Mouse (Mus musculus): Measurements from ENCODE around the gene Ankrd54. TPM values are rescaled to one million over a fixed set of nuclear protein-coding genes. Genes with fewer than 3 reads are reported as not detected.

Gene Ankrd54
- polyA plus RNA-seq, 2 experiments: 37.7 to 39.9 TPM

DNA sequence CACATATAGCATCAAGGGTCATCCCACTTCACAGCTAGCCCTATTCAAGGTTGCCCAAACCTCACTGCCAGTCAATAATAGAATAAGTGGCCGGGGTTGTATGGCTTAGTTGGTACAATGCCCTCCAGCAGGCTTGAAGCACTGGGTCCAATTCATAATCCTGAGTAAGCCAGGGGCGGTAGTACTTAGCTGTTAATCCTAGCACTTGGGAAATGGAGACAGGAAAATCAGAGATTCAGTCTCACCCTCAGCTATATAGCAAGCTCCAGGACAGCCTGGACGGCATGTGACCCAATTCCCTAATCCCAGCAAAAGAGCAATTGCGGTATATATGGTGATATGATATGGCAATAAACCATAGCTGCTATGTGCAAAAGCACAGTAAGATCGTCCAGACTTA, 55.6 kb downstream of the Ankrd54 start:
- TF ChIP-seq CTCF (IDR thresholded peaks at IDR 0.05; ENCODE audit: low read depth): no peak
- no peak for TF ChIP-seq EP300 (IDR thresholded peaks at IDR 0.05; ENCODE audit: low read depth)
- Histone ChIP-seq H3K27me3 (ENCODE audit: control insufficient read depth, insufficient read depth, low read length) (no peaks in the 10 kb centered on the region), H3K9me3 (ENCODE audit: control insufficient read depth, low read length) (no peaks in the 10 kb centered on the region), H3K9ac (replicated peaks) (no peak overlapping the region), H3K36me3 (replicated peaks; ENCODE audit: control insufficient read depth, insufficient read depth, low read depth) (peaks cover 4% of the 10 kb centered on the region; the same call in 1 of the 2 replicates), H3K27ac (no peak overlapping the region), H3K4me1 (replicated peaks; ENCODE audit: control insufficient read depth in 2 of 2, insufficient read depth in 2 of 2, low read length in 1 of 2) (no peaks in the 10 kb centered on the region), H3K4me2 (ENCODE audit: low read depth) (no peak overlapping the region), H3K4me3 (ENCODE audit: insufficient read depth in 1 of 2, low read depth in 2 of 2, low read length in 2 of 2) (no peak overlapping the region)
- DNase-seq (ENCODE audit: low read depth in 3 of 3, low spot score in 3 of 3): no peak
- ATAC-seq (ENCODE audit: insufficient read depth): no peak
- 74% methylated on average over 5 of the region's 5 CpGs for WGBS (ENCODE audit: insufficient replicate concordance)

DNA sequence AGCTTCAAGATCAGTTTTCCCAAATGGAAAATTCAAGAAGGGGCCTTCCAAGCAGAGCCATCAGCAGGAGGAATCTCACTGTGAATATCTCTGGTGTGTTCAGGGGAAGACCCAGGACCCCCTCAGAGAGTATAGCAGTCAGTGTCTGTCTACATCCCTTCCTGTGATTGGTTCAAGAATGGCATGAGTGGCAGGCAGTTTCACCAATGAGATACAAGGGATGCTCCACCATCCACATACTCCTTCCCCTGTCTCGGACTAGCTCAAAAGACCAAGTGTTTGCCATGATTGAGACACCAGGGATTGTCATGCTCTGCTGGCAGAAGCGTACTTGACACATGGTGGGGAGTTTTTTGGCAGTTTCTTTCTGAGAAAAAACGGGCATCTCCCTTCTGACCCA, 56.1 kb downstream of the Ankrd54 start:
- Histone ChIP-seq H3K9me3 (ENCODE audit: control insufficient read depth, low read length) (no peaks in the 10 kb centered on the region), H3K4me2 (ENCODE audit: low read depth) (no peak overlapping the region), H3K27ac (no peak overlapping the region), H3K4me1 (replicated peaks; ENCODE audit: control insufficient read depth in 2 of 2, insufficient read depth in 2 of 2, low read length in 1 of 2) (no peaks in the 10 kb centered on the region), H3K27me3 (ENCODE audit: control insufficient read depth, insufficient read depth, low read length) (no peaks in the 10 kb centered on the region), H3K9ac (replicated peaks) (no peak overlapping the region), H3K4me3 (ENCODE audit: insufficient read depth in 1 of 2, low read depth in 2 of 2, low read length in 2 of 2) (no peak overlapping the region), H3K36me3 (replicated peaks; ENCODE audit: control insufficient read depth, insufficient read depth, low read depth) (peaks cover 6% of the 10 kb centered on the region; the same call in 1 of the 2 replicates)
- no peak for TF ChIP-seq EP300 (IDR thresholded peaks at IDR 0.05; ENCODE audit: low read depth)
- no peak for TF ChIP-seq CTCF (IDR thresholded peaks at IDR 0.05; ENCODE audit: low read depth)
- ATAC-seq (ENCODE audit: insufficient read depth): no peak
- no peak for DNase-seq (ENCODE audit: low read depth in 3 of 3, low spot score in 3 of 3)
- WGBS (ENCODE audit: insufficient replicate concordance): 62% methylated on average over 3 of the region's 3 CpGs

DNA sequence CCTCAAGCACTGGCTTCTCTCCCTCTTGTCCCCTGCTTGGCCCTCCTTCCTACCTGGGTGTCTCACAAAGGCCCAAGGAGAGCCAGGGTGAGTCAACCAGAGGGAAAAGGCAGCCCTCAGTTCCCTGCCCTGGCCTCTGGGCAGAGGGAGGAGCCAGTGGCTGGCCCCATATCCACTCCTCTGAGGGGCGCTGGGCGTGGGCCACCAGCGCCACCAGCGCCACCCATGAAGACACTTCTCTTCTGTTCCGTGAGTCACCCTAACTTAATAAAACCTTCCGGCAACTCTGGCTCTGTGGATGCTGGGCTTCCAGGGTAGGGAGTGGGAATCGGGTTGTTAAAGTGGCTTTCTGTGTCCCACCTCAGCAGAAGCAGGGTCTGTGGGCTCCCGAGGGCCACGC, 57.1 kb downstream of the Ankrd54 start:
- TF ChIP-seq CTCF (IDR thresholded peaks at IDR 0.05; ENCODE audit: low read depth) (no peak), EP300 (IDR thresholded peaks at IDR 0.05; ENCODE audit: low read depth) (no peak)

More for the DNA sequence above, 57.1 kb downstream of the Ankrd54 start:
- 72% methylated on average over 9 of the region's 9 CpGs for WGBS (ENCODE audit: insufficient replicate concordance)
- no peaks in the 10 kb centered on the region for H3K9me3 ChIP-seq (ENCODE audit: control insufficient read depth, low read length)
- no peak overlapping the region for H3K27ac ChIP-seq
- no peak overlapping the region for H3K9ac ChIP-seq (replicated peaks)
- H3K4me3 ChIP-seq (ENCODE audit: insufficient read depth in 1 of 2, low read depth in 2 of 2, low read length in 2 of 2): no peak overlapping the region
- peaks cover 6% of the 10 kb centered on the region; the same call in 1 of the 2 replicates for H3K36me3 ChIP-seq (replicated peaks; ENCODE audit: control insufficient read depth, insufficient read depth, low read depth)
- no peaks in the 10 kb centered on the region for H3K27me3 ChIP-seq (ENCODE audit: control insufficient read depth, insufficient read depth, low read length)
- DNase-seq (ENCODE audit: low read depth in 3 of 3, low spot score in 3 of 3) (no peak), ATAC-seq (ENCODE audit: insufficient read depth) (no peak)
- no peak overlapping the region for H3K4me2 ChIP-seq (ENCODE audit: low read depth)
- no peaks in the 10 kb centered on the region for H3K4me1 ChIP-seq (replicated peaks; ENCODE audit: control insufficient read depth in 2 of 2, insufficient read depth in 2 of 2, low read length in 1 of 2)

Other genes starting within 250 kb of the Ankrd54 start
- 8.1 and 10.1 TPM in 2 replicates for gene Cdc42ep1, start 220.3 kb downstream of the Ankrd54 start, polyA plus RNA-seq (2012; rRNA removed)
- gene Cdc42ep1, start 220.3 kb downstream of the Ankrd54 start, polyA plus RNA-seq (2014; fragmentation: Nextera tagmentation; extraction: Ambion mirVana): 7.8 and 8.6 TPM in 2 replicates
- gene Lgals2, start 207.4 kb downstream of the Ankrd54 start, polyA plus RNA-seq (2012; rRNA removed): 8.7 and 9.8 TPM in 2 replicates
- 14.0 and 15.0 TPM in 2 replicates for gene Lgals2, start 207.4 kb downstream of the Ankrd54 start, polyA plus RNA-seq (2014; fragmentation: Nextera tagmentation; extraction: Ambion mirVana)
- 16.6 and 19.1 TPM in 2 replicates for gene Gga1, start 185.7 kb downstream of the Ankrd54 start, polyA plus RNA-seq (2012; rRNA removed)
- 13.6 and 15.6 TPM in 2 replicates for gene Gga1, start 185.7 kb downstream of the Ankrd54 start, polyA plus RNA-seq (2014; fragmentation: Nextera tagmentation; extraction: Ambion mirVana)
- 0.03 and 0.17 TPM in 2 replicates for gene Gm49510, start 163.2 kb downstream of the Ankrd54 start, polyA plus RNA-seq (2012; rRNA removed)
- 0.10 and 0.13 TPM in 2 replicates for gene Gm49510, start 163.2 kb downstream of the Ankrd54 start, polyA plus RNA-seq (2014; fragmentation: Nextera tagmentation; extraction: Ambion mirVana)
- 22.2 and 23.2 TPM in 2 replicates for gene Sh3bp1, start 163.1 kb downstream of the Ankrd54 start, polyA plus RNA-seq (2012; rRNA removed)
- gene Sh3bp1, start 163.1 kb downstream of the Ankrd54 start, polyA plus RNA-seq (2014; fragmentation: Nextera tagmentation; extraction: Ambion mirVana): 13.3 and 15.3 TPM in 2 replicates
- gene Pdxp, start 149.0 kb downstream of the Ankrd54 start, polyA plus RNA-seq (2012; rRNA removed): 9.3 and 9.7 TPM in 2 replicates
- 6.4 and 7.8 TPM in 2 replicates for gene Pdxp, start 149.0 kb downstream of the Ankrd54 start, polyA plus RNA-seq (2014; fragmentation: Nextera tagmentation; extraction: Ambion mirVana)
- gene Lgals1, start 136.2 kb downstream of the Ankrd54 start, polyA plus RNA-seq (2012; rRNA removed): 447 and 459 TPM in 2 replicates
- 641 and 675 TPM in 2 replicates for gene Lgals1, start 136.2 kb downstream of the Ankrd54 start, polyA plus RNA-seq (2014; fragmentation: Nextera tagmentation; extraction: Ambion mirVana)
- 7.9 and 17.5 TPM in 2 replicates for gene Nol12, start 128.0 kb downstream of the Ankrd54 start, polyA plus RNA-seq (2012; rRNA removed)
- gene Nol12, start 128.0 kb downstream of the Ankrd54 start, polyA plus RNA-seq (2014; fragmentation: Nextera tagmentation; extraction: Ambion mirVana): 31.9 and 32.7 TPM in 2 replicates
- gene Triobp, start 115.2 kb downstream of the Ankrd54 start, polyA plus RNA-seq (2012; rRNA removed): 16.1 and 17.0 TPM in 2 replicates
- 12.3 and 13.6 TPM in 2 replicates for gene Triobp, start 115.2 kb downstream of the Ankrd54 start, polyA plus RNA-seq (2014; fragmentation: Nextera tagmentation; extraction: Ambion mirVana)
- 53.1 and 65.2 TPM in 2 replicates for gene H1f0, start 34.4 kb downstream of the Ankrd54 start, polyA plus RNA-seq (2012; rRNA removed)
- gene H1f0, start 34.4 kb downstream of the Ankrd54 start, polyA plus RNA-seq (2014; fragmentation: Nextera tagmentation; extraction: Ambion mirVana): 47.8 and 52.8 TPM in 2 replicates
- 0.30 and 0.50 TPM in 2 replicates for gene Galr3, start 21.0 kb downstream of the Ankrd54 start, polyA plus RNA-seq (2012; rRNA removed)
- gene Galr3, start 21.0 kb downstream of the Ankrd54 start, polyA plus RNA-seq (2014; fragmentation: Nextera tagmentation; extraction: Ambion mirVana): not detected in 2 replicates
- gene Eif3l, start 12.3 kb upstream of the Ankrd54 start, polyA plus RNA-seq (2012; rRNA removed): 99.9 and 104 TPM in 2 replicates
- gene Eif3l, start 12.3 kb upstream of the Ankrd54 start, polyA plus RNA-seq (2014; fragmentation: Nextera tagmentation; extraction: Ambion mirVana): 130 and 132 TPM in 2 replicates
- gene Micall1, start 46.0 kb upstream of the Ankrd54 start, polyA plus RNA-seq (2012; rRNA removed): 1.6 and 1.7 TPM in 2 replicates
- 0.69 and 0.71 TPM in 2 replicates for gene Micall1, start 46.0 kb upstream of the Ankrd54 start, polyA plus RNA-seq (2014; fragmentation: Nextera tagmentation; extraction: Ambion mirVana)
- gene Polr2f, start 78.1 kb upstream of the Ankrd54 start, polyA plus RNA-seq (2012; rRNA removed): 53.9 and 112 TPM in 2 replicates
- gene Polr2f, start 78.1 kb upstream of the Ankrd54 start, polyA plus RNA-seq (2014; fragmentation: Nextera tagmentation; extraction: Ambion mirVana): 181 and 183 TPM in 2 replicates
- 0.19 and 0.46 TPM in 2 replicates for gene 1700088E04Rik, start 78.4 kb upstream of the Ankrd54 start, polyA plus RNA-seq (2012; rRNA removed)
- gene 1700088E04Rik, start 78.4 kb upstream of the Ankrd54 start, polyA plus RNA-seq (2014; fragmentation: Nextera tagmentation; extraction: Ambion mirVana): 0.52 and 0.93 TPM in 2 replicates
- 0.12 and 0.24 TPM in 2 replicates for gene Sox10, start 102.3 kb upstream of the Ankrd54 start, polyA plus RNA-seq (2012; rRNA removed)
- 0.14 TPM in 1 of 2 replicates, not detected in the other for gene Sox10, start 102.3 kb upstream of the Ankrd54 start, polyA plus RNA-seq (2014; fragmentation: Nextera tagmentation; extraction: Ambion mirVana)
- 9.1 and 12.4 TPM in 2 replicates for gene Pick1, start 166.3 kb upstream of the Ankrd54 start, polyA plus RNA-seq (2012; rRNA removed)
- gene Pick1, start 166.3 kb upstream of the Ankrd54 start, polyA plus RNA-seq (2014; fragmentation: Nextera tagmentation; extraction: Ambion mirVana): 3.5 and 4.2 TPM in 2 replicates
- 0.04 and 0.06 TPM in 2 replicates for gene Gm49486, start 166.5 kb upstream of the Ankrd54 start, polyA plus RNA-seq (2012; rRNA removed)
- not detected in 2 replicates for gene Gm49486, start 166.5 kb upstream of the Ankrd54 start, polyA plus RNA-seq (2014; fragmentation: Nextera tagmentation; extraction: Ambion mirVana)
- not detected in 2 replicates for gene Slc16a8, start 191.9 kb upstream of the Ankrd54 start, polyA plus RNA-seq (2012; rRNA removed)
- not detected in 2 replicates for gene Slc16a8, start 191.9 kb upstream of the Ankrd54 start, polyA plus RNA-seq (2014; fragmentation: Nextera tagmentation; extraction: Ambion mirVana)
- 3.9 and 7.9 TPM in 2 replicates for gene Baiap2l2, start 222.6 kb upstream of the Ankrd54 start, polyA plus RNA-seq (2012; rRNA removed)
- gene Baiap2l2, start 222.6 kb upstream of the Ankrd54 start, polyA plus RNA-seq (2014; fragmentation: Nextera tagmentation; extraction: Ambion mirVana): 1.2 and 1.9 TPM in 2 replicates